Mouse (Mus musculus): Measurements from ENCODE around the gene Tpte. TPM values are rescaled to one million over a fixed set of nuclear protein-coding genes. Genes with fewer than 3 reads are reported as not detected.

The Tpte gene
- total and polyA plus RNA-seq, 3 experiments = not detected

GRCm38 (mm10) chr8:22376903-22377302, 93.7 kb downstream of the Tpte start:
- Histone ChIP-seq H3K4me1 (ENCODE audit: control insufficient read depth in 1 of 2, insufficient read depth in 2 of 2, low read length in 2 of 2) (no peaks in the 10 kb centered on the region), H3K27ac (ENCODE audit: control insufficient read depth, low read depth, low read length) (no peak overlapping the region), H3K9me3 (replicated peaks; ENCODE audit: insufficient read depth, low read length) (no peaks in the 10 kb centered on the region), H3K36me3 (ENCODE audit: control insufficient read depth in 1 of 2, insufficient read depth in 2 of 2, low read length in 2 of 2) (no peaks in the 10 kb centered on the region), H3K4me3 (ENCODE audit: control insufficient read depth in 1 of 2, insufficient read depth in 1 of 2, low read depth in 2 of 2, low read length in 2 of 2) (no peak overlapping the region), H3K9ac (ENCODE audit: control insufficient read depth, low read depth, low read length, poor library complexity, severe bottlenecking) (no peak overlapping the region), H3K79me2 (ENCODE audit: control insufficient read depth, insufficient read depth, low read length, poor library complexity) (no peaks in the 10 kb centered on the region), H3K27me3 (ENCODE audit: control insufficient read depth in 1 of 2, insufficient read depth in 2 of 2, low read length in 2 of 2) (no peaks in the 10 kb centered on the region)
- DNase-seq (ENCODE audit: low read depth, low spot score) = peak; percentile 56
- TF ChIP-seq RAD21 (IDR thresholded peaks at IDR 0.05; ENCODE audit: low read depth, low read length) = peak; percentile 48
- no peak for TF ChIP-seq TCF12 (IDR thresholded peaks at IDR 0.05; ENCODE audit: low read depth, low read length)
- peak; percentile 58 to 75 (median 69) for TF ChIP-seq CTCF (IDR thresholded peaks at IDR 0.05 in 2 of 3, conservative IDR thresholded peaks at IDR 0.05 in 1 of 3; ENCODE audit: control insufficient read depth in 1 of 3, insufficient read depth in 1 of 3, low read depth in 2 of 3, low read length in 3 of 3, poor library complexity in 1 of 3, severe bottlenecking in 1 of 3)
- TF ChIP-seq SMC3 (IDR thresholded peaks at IDR 0.05; ENCODE audit: low read depth, low read length) = peak; percentile 43

GRCm38 (mm10) chr8:22380934-22381333, 97.7 kb downstream of the Tpte start:
- Histone ChIP-seq H3K4me1 (ENCODE audit: control insufficient read depth in 1 of 2, insufficient read depth in 2 of 2, low read length in 2 of 2) (no peaks in the 10 kb centered on the region), H3K27ac (ENCODE audit: control insufficient read depth, low read depth, low read length) (no peak overlapping the region), H3K79me2 (ENCODE audit: control insufficient read depth, insufficient read depth, low read length, poor library complexity) (no peaks in the 10 kb centered on the region), H3K9me3 (replicated peaks; ENCODE audit: insufficient read depth, low read length) (no peaks in the 10 kb centered on the region), H3K27me3 (ENCODE audit: control insufficient read depth in 1 of 2, insufficient read depth in 2 of 2, low read length in 2 of 2) (no peaks in the 10 kb centered on the region), H3K36me3 (ENCODE audit: control insufficient read depth in 1 of 2, insufficient read depth in 2 of 2, low read length in 2 of 2) (no peaks in the 10 kb centered on the region), H3K4me3 (ENCODE audit: control insufficient read depth in 1 of 2, insufficient read depth in 1 of 2, low read depth in 2 of 2, low read length in 2 of 2) (no peak overlapping the region), H3K9ac (ENCODE audit: control insufficient read depth, low read depth, low read length, poor library complexity, severe bottlenecking) (no peak overlapping the region)
- DNase-seq (ENCODE audit: low read depth, low spot score) = no peak
- no peak for TF ChIP-seq ZKSCAN1 (IDR thresholded peaks at IDR 0.05; ENCODE audit: low read depth, low read length)
- no peak for TF ChIP-seq USF1 (IDR thresholded peaks at IDR 0.05; ENCODE audit: low read depth, low read length)
- TF ChIP-seq HCFC1 (IDR thresholded peaks at IDR 0.05; ENCODE audit: low read depth, low read length) = no peak
- no peak for TF ChIP-seq ZMIZ1 (IDR thresholded peaks at IDR 0.05; ENCODE audit: low read depth, low read length)
- TF ChIP-seq SIN3A (IDR thresholded peaks at IDR 0.05; ENCODE audit: low read length) = no peak
- TF ChIP-seq MYC (IDR thresholded peaks at IDR 0.05; ENCODE audit: low read depth, low read length) = no peak
- TF ChIP-seq POLR2AphosphoS2 (IDR thresholded peaks at IDR 0.05; ENCODE audit: low read length) = no peak
- no peak for TF ChIP-seq TCF12 (IDR thresholded peaks at IDR 0.05; ENCODE audit: low read depth, low read length)
- TF ChIP-seq UBTF (IDR thresholded peaks at IDR 0.05; ENCODE audit: borderline replicate concordance, insufficient read depth, low read depth, low read length) = no peak
- no peak for TF ChIP-seq GATA1 (IDR thresholded peaks at IDR 0.05; ENCODE audit: low read depth, low read length)
- no peak for TF ChIP-seq KAT2A (conservative IDR thresholded peaks at IDR 0.05; ENCODE audit: low read depth, low read length)
- no peak for TF ChIP-seq CHD1 (IDR thresholded peaks at IDR 0.05; ENCODE audit: low read depth, low read length)
- TF ChIP-seq BHLHE40 (IDR thresholded peaks at IDR 0.05; ENCODE audit: borderline replicate concordance, low read depth, low read length) = no peak
- no peak for TF ChIP-seq NRF1 (IDR thresholded peaks at IDR 0.05; ENCODE audit: insufficient read depth, low read depth, low read length, poor library complexity, severe bottlenecking)
- TF ChIP-seq USF2 (IDR thresholded peaks at IDR 0.05; ENCODE audit: borderline replicate concordance in 1 of 2, insufficient read depth in 1 of 2, low read depth in 1 of 2, low read length in 2 of 2) = no peak
- no peak for TF ChIP-seq NELFE (IDR thresholded peaks at IDR 0.05; ENCODE audit: low read depth, low read length)
- no peak for TF ChIP-seq MAX (IDR thresholded peaks at IDR 0.05; ENCODE audit: low read length)
- no peak for TF ChIP-seq MAZ (IDR thresholded peaks at IDR 0.05; ENCODE audit: low read depth, low read length)
- TF ChIP-seq TBP (IDR thresholded peaks at IDR 0.05; ENCODE audit: low read depth, low read length) = no peak
- no peak for TF ChIP-seq ZNF384 (IDR thresholded peaks at IDR 0.05; ENCODE audit: low read depth, low read length)

Data from MEL (cell line).